Mouse (Mus musculus) mouse trophoblast stem cell (cell line): Measurements from ENCODE around the gene 9130409I23Rik.
"Not testable (repeated sequence)": the region's sequence is repeated elsewhere in the genome, so short reads cannot be mapped to it uniquely, and the experiment has no call there.

Experiments used
- in situ Hi-C, 2 experiments: fragments of 300-500 bp; cut with MseI, MboI; formaldehyde crosslinking; loops; 2 replicates in 1 of 2; 3 replicates in 1 of 2; pipeline ENCODE4 v1.15.1; 2025

Gene 9130409I23Rik

GRCm38 (mm10) chr1:181035015-181035778 lies 15.8 kb upstream of the 9130409I23Rik start:
- in situ Hi-C loops = not testable (repeated sequence)

DNA sequence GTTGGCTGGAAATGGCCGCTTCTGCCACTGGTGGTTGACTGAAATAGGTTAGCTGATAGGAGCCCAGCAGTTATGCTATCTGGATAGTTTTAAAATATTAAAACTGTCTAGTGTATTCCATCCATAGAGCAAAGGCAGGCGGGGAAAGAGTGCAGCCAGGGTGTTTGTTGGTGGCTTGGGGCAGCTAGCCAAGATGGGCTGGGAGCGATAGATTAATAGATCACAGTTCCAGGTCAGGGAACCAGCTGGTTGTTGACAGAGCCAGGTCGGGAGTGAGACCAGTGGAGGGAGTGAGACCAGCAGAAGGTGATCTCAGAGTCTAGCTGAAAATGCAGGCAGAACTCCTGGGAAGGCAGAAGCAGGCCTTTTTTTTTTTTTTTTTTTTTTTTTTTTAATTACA lies 13.4 kb upstream of the 9130409I23Rik start:
- in situ Hi-C loops = no loop called here

GRCm38 (mm10) chr1:181039652-181040051 lies 11.4 kb upstream of the 9130409I23Rik start:
- in situ Hi-C loops = loop anchor here in 1 of 2 experiments (10.0 kb wide), 1 partner anchor 45 kb away; no protein-coding TSS in a partner anchor

DNA sequence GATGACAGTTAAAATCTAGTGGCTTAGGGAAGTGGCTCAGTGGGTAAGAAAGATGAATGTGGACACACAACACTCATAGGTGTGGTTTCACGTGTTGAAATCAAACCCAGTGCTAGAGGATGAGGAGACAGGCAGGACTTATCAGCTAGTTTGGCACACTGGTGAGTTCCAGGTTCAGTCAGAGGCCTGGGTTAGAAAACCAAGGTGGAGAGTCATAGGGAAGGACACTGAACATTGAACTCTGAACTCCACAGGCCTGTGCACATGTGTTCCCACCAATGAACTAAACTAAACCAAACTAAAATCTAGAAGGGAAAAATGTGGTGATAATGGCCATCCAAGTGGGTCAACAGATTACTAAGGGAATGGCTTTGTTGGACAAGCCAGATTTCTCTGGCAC lies 3.5 kb upstream of the 9130409I23Rik start:
- in situ Hi-C loops = loop anchor here in 1 of 2 experiments (10.0 kb wide), 1 partner anchor 53 kb away; no protein-coding TSS in a partner anchor

DNA sequence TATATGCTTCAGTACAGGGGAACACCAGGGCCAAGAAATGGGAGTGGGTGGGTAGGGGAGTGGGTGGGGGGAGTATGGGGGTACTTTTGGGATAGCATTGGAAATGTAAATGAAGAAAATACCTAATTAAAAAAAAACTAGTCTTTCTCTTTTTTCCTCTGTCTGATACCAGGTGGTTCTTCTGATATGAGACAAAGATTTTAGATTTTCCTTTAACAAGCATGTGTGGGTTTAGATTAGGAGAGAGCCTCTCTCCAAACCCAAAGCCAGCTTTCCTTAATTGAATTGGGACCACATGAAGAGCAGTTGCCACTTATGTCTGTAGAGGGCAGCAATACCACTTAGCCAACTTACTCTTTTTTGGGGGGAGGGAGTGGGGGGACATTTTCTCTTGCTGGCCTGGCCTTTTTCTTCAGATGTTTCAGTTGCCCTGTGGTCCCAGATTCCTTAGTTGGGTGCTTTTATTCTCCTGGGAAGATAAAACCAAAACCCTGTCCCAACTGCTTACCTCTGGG lies 1.7 kb upstream of the 9130409I23Rik start:
- in situ Hi-C loops = loop anchor here in 1 of 2 experiments (10.0 kb wide), 1 partner anchor 55 kb away; no protein-coding TSS in a partner anchor

DNA sequence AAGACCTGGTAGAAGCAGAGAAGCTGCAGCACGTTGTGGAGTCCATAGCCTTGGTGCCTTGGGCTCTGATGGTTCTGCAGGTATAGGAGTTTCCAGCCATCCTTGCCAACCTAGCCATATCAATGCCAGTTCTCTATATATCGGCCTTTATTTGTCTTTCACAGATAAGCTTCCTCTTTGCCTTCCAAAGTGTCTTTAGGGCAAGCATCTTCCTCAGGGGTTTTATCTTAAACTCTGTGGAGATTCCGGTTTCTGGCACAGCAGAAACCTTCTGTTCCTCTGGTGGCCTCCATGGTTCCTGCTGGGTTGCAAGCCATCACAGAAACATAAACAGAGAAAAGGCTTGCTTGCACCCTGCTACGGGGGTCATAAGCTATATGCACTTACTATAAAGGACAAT lies 1.9 kb downstream of the 9130409I23Rik start:
- in situ Hi-C loops = no loop called here

- in situ Hi-C loops = no loop called here
These were observed 10.9 kb downstream of the 9130409I23Rik start for GRCm38 (mm10) chr1:181061784-181062485.

DNA sequence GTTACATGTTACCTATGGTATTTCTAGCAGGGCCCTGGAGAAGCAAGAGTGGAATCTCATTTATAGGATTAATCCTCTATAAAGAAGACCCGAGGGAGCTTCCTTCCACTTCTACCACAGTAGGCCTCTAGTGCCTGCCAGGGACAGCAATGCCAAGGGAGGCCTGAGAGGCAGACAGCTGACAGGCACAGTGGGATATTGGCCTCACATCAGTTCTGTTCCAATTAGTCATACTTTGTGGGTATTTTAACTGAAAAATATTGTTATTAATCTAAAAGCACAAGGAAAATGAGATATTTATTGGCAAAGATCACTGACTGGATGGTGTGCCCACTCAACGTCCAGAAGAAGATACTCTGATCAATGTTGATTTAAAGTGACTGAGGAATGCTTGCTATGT lies 13.0 kb downstream of the 9130409I23Rik start:
- in situ Hi-C loops = no loop called here

DNA sequence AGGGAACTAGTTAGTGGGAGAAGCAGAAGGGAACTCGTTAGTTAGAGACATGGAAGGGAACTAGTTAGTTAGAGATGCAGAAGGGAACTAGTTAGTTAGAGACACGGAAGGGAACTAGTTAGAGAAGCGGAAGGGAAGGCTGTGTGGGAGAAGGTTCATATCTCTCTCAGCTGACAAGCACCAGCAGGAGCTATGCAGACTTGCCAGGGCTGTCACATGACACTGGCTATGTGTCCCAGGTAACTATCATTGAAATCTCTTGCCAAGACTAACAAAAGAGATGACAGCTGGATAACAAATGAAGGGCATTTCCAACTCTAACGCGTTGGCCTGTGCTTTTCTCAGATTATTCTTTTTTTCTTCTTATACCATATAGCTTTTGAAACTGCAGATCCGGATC lies 13.6 kb downstream of the 9130409I23Rik start:
- in situ Hi-C loops = no loop called here

- in situ Hi-C loops = no loop called here
These were observed 17.3 kb downstream of the 9130409I23Rik start for GRCm38 (mm10) chr1:181068344-181068743.

DNA sequence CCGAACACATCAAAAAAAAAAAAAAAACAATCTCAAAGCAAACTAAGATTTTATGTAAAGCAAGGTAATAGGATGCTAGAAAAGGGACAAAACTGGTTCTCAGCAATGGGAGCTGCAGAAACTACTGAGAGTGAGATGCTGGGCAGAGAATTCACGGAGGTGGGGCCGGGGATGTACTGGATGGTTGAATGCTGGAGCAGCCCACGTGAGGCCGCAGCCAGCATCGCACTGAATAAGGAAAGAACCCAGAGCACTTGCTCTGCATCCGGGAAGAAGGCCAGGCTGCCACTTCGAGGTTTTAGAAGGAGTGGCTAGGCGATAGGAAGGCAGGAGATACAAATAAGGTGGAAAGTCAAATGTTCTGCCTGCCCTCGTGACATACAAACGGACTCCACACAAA lies 18.6 kb downstream of the 9130409I23Rik start:
- in situ Hi-C loops = no loop called here

GRCm38 (mm10) chr1:181073075-181073474 lies 22.0 kb downstream of the 9130409I23Rik start:
- in situ Hi-C loops = no loop called here

GRCm38 (mm10) chr1:181084021-181084420 lies 33.0 kb downstream of the 9130409I23Rik start:
- in situ Hi-C loops = no loop called here

DNA sequence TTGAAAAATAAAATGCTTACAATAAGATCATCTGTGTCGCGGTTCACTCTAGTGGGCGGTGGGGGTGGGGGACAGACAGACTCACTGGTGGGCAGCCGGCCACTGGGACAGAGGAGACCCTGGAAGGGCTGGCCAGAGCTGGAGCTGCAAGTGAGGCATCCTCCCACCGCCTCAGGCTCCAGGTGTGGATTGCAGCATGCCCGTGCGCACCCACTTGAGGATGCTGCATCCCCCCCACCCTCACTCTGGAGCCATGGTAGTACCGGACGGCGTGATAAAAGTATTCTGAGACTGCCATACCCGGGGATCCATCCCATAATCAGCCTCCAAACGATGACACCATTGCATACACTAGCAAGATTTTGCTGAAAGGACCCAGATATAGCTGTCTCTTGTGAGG lies 39.0 kb downstream of the 9130409I23Rik start:
- in situ Hi-C loops = no loop called here
